ENCODE assay signal across 24 mouse cellular contexts in genomic region chr10:117608487-117608886, GRCm38 (mm10). TPM values are rescaled to one million over a fixed set of nuclear protein-coding genes. Genes with fewer than 3 reads are reported as not detected.
DNase-seq lines count a peak whose midpoint lies in the region; TF ChIP-seq lines count a peak whose summit lies in the region.
"Had no signal": no experiment of that assay in that cellular context is flagged by ENCODE, and none has a peak within 500 bp of the region (broad histone marks: within the 10 kb centered on the region; RNA-seq: fewer than 3 reads in every experiment).

No protein-coding gene starts in this region.

- no peak for TF ChIP-seq CTCF in testis, adult 2 months (IDR thresholded peaks at IDR 0.05; ENCODE audit: control insufficient read depth, insufficient read depth, insufficient replicate concordance, low read depth, low read length)

- peaks cover 3% of the 10 kb centered on the region for H3K27me3 ChIP-seq in testis, adult 2 months (ENCODE audit: control insufficient read depth, insufficient read depth, low read length)
- H3K27me3 ChIP-seq: CH12.LX; embryonic facial prominence, embryonic 13.5 days; embryonic facial prominence, embryonic 15.5 days; forebrain, embryonic 12.5 days; Patski had no signal

- peaks cover 9% of the 10 kb centered on the region for H3K4me1 ChIP-seq in testis, adult 2 months (ENCODE audit: control insufficient read depth, insufficient read depth, low read length)
- H3K4me1 ChIP-seq: embryonic facial prominence, embryonic 13.5 days; embryonic facial prominence, embryonic 15.5 days; forebrain, embryonic 10.5 days; forebrain, embryonic 12.5 days had no signal

- H3K27ac ChIP-seq in testis, adult 2 months (ENCODE audit: control insufficient read depth, insufficient read depth, low read depth, low read length): no peak overlapping the region
- H3K27ac ChIP-seq: embryonic facial prominence, embryonic 13.5 days; embryonic facial prominence, embryonic 15.5 days; forebrain, embryonic 10.5 days; forebrain, embryonic 12.5 days had no signal

- DNase-seq in testis, postnatal 10 days (ENCODE audit: low spot score): no peak
- DNase-seq in adipocyte (ENCODE audit: low spot score): peak; percentile 93
- no peak for DNase-seq in ovary, adult 18-20 months (ENCODE audit: low spot score)
- no peak for DNase-seq in spleen, postnatal 10 days (ENCODE audit: low spot score in 2 of 2)
- DNase-seq: adrenal gland, adult 2 months; adrenal gland, postnatal 10 days; adrenal gland, postnatal 25 days; B cell, adult 2 months; cerebellum, adult 11 months; cerebellum, adult 18-20 months; cerebellum, adult 8-10 months; cerebellum, adult 9-11 months; cerebellum, postnatal 14 days; cerebellum, postnatal 36 days; embryo, embryonic 11 days had no signal

- no peak for TF ChIP-seq POLR2A in testis, adult 2 months (IDR thresholded peaks at IDR 0.05; ENCODE audit: control insufficient read depth, low read depth, low read length)

- peak overlapping the region; percentile 42 for H3K4me3 ChIP-seq in testis, adult 2 months (ENCODE audit: control insufficient read depth, low read depth, low read length)
- H3K4me3 ChIP-seq: embryonic facial prominence, embryonic 13.5 days; embryonic facial prominence, embryonic 15.5 days; erythroblast, embryonic 14.5 days; forebrain, embryonic 10.5 days; forebrain, embryonic 12.5 days had no signal

- H3K36me3 ChIP-seq in testis, adult 2 months (ENCODE audit: control insufficient read depth, insufficient read depth, low read length): no peaks in the 10 kb centered on the region
- H3K36me3 ChIP-seq: embryonic facial prominence, embryonic 13.5 days; embryonic facial prominence, embryonic 15.5 days; forebrain, embryonic 10.5 days; forebrain, embryonic 12.5 days; G1E had no signal

RNA-seq across cellular contexts. Expression of gene Cpm, which starts 20.8 kb away (rescaled TPM):
- polyA plus RNA-seq in testis, adult 2 months (2012; rRNA removed): 0.77 and 2.5 TPM in 2 replicates
- polyA plus RNA-seq: erythroblast, embryonic 14.5 days; G1E had no signal
